Mouse (Mus musculus): Measurements from ENCODE around the gene Nsl1. TPM values are rescaled to one million over a fixed set of nuclear protein-coding genes. Genes with fewer than 3 reads are reported as not detected.

Nsl1 gene
- total RNA-seq, 2 experiments from 2014 or later, result 0.87 to 1.3 TPM

DNA sequence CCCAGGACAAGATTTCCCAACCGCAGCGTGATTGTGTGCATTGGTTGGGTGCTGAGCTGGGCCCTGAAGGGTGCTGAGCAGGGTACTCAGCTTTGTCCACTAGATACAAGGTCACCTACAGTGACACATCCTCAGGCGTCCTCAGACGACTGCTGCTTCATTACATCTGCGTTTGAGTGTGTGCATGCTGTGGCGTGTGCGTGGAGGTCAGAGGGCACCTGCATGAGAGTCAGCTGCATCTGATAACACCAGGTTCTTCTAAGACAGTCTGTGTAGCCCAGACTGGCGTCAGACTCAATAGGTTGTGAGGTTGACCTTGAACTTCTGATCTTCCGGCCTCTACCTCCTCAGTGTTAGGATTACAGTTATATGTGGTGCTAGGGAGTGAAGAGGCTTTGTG, 42.4 kb downstream of the Nsl1 start:
- no peak overlapping the region for H3K4me3 ChIP-seq
- H3K27ac ChIP-seq, result no peak overlapping the region
- TF ChIP-seq CTCF (conservative IDR thresholded peaks at IDR 0.05), result no peak
- DNase-seq (ENCODE audit: low spot score in 2 of 2), result no peak

DNA sequence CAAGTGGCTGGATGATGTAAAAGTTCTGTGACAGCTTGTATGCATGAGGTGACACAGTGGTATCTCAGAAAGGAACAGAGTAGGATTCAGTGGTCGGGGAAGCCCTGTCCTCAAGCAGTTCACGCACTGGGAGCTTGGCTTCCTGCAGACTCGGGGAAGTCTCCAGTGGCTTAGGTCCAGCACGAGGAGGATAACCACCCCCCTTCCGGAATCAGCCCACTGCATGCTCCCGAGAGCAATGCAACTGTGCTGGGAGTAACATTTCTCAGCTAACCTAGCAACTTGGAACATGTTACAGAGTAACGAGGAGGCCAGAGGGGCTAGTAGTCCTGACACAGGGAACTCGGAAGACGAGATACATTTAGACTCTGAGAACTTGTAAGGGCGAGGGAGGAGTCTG, 44.5 kb downstream of the Nsl1 start:
- TF ChIP-seq CTCF (conservative IDR thresholded peaks at IDR 0.05), result no peak
- H3K4me3 ChIP-seq, result no peak overlapping the region
- DNase-seq (ENCODE audit: low spot score in 2 of 2), result no peak
- H3K27ac ChIP-seq, result no peak overlapping the region

DNA sequence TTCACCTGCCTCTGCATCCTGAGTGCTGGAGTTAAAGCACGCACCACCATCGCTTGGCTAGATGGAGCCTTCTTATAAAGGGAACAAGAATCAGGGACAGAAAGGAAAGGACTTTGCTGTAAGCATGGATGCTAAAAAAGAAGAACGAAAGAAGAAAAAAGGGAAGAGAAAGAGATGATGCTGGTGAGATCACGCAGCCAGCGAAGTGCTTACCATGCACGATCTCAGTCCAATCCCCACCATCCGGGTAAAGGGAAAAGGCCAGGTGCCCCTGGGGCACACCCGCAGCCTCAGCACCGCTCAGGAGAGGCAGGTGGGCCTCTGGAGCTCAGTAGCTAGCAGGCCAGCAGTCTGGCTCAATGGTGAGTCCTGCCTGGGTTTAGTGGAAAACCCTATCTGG, 47.1 kb downstream of the Nsl1 start:
- TF ChIP-seq CTCF (conservative IDR thresholded peaks at IDR 0.05), result no peak
- Histone ChIP-seq H3K4me3 (no peak overlapping the region), H3K27ac (peak overlapping the region; percentile 64; the same call in 1 of the 2 replicates)
- no peak for DNase-seq (ENCODE audit: low spot score in 2 of 2)

DNA sequence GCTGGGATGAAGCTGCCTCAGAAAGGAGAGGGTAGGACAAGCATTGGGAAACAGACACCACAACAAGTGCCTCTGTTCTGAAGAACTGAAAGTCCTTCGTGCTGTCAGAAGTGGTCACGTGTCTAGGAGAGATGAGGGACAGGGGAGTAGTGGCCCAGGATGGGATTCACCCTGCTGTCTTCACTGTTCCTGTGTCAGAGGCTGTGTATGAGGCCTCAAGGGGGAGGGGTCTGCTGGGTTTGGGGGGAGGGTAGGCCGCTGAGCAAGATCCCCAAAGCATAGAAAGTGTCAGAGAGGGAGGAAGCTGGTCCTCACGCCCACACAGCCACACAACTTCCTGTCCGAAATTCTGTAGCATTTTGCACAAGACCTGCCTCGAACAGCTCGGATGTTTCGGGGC, 48.3 kb downstream of the Nsl1 start:
- no peak for DNase-seq (ENCODE audit: low spot score in 2 of 2)
- no peak overlapping the region for H3K4me3 ChIP-seq
- TF ChIP-seq CTCF (conservative IDR thresholded peaks at IDR 0.05), result no peak
- H3K27ac ChIP-seq, result peak overlapping the region; percentile 64; the same call in 1 of the 2 replicates

DNA sequence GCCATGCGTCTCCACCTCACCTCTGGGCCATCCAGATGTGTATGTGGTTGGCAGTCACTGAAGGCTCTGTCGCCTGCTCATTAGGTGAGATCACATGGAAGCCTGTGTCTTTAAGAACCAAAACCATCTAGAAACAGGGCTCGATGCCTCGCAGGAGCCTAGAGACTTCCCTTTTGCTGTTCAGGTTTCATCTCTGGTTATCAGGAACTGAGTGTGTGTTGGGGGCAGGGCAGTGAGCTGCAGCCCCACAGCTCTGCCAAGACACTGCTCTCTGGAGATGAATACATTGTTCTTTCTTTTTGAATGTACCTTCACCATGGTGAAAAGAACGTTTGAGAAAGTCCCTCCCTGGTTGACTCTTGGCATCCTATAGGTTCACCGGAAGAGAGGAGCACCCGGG, 52.1 kb downstream of the Nsl1 start:
- H3K4me3 ChIP-seq, result no peak overlapping the region
- no peak for DNase-seq (ENCODE audit: low spot score in 2 of 2)
- TF ChIP-seq CTCF (conservative IDR thresholded peaks at IDR 0.05), result no peak
- H3K27ac ChIP-seq, result peak overlapping the region; percentile 15; the same call in 1 of the 2 replicates

DNA sequence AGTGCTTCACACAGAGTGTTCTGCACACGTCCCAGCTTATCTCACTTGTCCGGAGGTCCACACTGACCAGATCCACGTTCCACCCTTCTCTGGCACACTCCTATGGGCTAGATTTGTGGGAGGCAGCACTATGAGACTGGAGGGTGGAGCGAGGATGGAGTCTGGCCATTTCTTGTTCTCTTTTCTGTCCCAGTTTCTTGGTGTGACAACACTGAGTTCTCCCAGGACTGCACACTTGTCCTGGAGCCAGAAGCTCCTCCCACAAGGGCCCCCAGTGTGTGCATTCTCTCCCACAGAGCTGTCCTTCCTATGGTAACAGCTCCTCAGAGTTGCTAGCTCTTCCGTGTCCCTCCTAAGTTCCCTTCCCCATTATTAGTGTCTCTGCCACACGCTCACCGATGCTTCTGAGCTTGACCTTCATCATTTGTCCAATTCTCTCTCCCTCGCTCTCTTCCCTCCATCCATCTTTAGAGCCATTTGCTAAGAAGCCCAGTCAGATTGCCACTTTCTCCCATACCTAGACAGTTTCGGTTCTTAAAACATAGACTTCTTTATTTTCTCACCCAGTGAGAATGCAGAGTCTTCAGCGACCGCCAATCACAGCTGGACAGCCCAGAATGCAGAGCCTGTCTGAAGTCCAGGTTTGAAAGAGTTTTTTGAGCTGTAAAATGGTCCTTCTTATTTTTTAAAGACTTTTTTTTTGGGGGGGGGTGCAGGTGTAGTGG, 52.9 kb downstream of the Nsl1 start:
- no peak for DNase-seq (ENCODE audit: low spot score in 2 of 2)
- TF ChIP-seq CTCF (conservative IDR thresholded peaks at IDR 0.05), result no peak
- Histone ChIP-seq H3K4me3 (no peak overlapping the region), H3K27ac (peak overlapping the region; percentile 15; the same call in 1 of the 2 replicates)

DNA sequence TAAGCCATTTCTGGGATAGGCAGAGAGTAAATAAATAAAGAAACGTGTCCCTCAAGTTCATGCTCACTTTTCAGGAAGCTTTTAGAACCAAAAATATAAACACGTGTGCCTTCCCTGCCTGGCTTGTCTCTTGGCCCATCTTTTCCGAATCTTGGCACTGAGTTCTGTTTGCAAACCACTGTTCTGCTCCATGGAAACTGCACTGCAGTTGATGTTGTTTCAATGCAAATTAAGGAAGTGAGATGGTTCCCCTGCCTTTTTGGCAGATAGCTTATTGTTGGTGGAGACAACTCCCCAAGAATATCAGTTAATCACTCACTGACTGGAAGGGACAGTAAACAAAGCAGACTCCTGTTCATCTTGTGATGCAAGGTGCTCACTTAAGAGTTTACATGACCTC, 59.9 kb downstream of the Nsl1 start:
- no peak for DNase-seq (ENCODE audit: low spot score in 2 of 2)
- TF ChIP-seq CTCF (conservative IDR thresholded peaks at IDR 0.05), result no peak
- no peak overlapping the region for H3K27ac ChIP-seq
- H3K4me3 ChIP-seq, result no peak overlapping the region

DNA sequence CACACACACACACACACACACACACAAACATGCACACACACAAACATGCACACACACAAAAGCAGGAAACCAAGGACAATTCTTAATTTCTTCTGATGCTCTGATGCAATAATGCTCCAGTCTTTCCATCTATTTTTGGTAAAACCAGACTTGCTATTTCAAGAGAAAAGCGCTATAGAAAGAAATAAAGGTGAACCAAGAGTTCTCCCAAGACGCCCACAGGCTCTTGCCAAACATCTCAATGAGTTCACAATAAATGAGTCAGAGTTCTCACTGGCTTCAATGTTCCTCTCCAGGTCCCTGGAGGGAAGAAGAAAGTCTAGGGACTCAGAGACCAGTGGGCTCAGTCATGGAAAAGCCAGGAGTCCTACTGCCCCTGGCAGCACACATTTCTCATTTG, 60.9 kb downstream of the Nsl1 start:
- Histone ChIP-seq H3K27ac (no peak overlapping the region), H3K4me3 (no peak overlapping the region)
- DNase-seq (ENCODE audit: low spot score in 2 of 2), result no peak
- no peak for TF ChIP-seq CTCF (conservative IDR thresholded peaks at IDR 0.05)

DNA sequence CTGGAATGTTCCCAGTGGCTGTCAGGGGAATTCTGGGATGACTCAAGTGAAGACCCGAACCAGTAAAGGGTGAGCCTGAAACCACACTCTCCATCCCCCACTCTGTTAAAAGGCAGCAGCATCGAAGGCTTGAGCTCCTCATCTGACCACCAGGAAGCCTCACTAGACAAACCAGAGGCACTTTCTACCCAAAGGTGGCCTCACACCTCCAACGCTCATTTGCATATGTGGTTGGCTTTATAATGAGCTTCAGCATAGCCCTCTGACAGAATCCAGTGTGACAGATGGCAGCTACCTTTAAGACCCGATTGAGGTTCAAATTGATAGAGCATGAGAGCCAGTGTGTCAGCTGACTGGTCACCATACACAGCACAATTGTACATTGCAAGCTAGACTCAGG, 61.5 kb downstream of the Nsl1 start:
- TF ChIP-seq CTCF (conservative IDR thresholded peaks at IDR 0.05), result no peak
- DNase-seq (ENCODE audit: low spot score in 2 of 2), result no peak
- Histone ChIP-seq H3K27ac (no peak overlapping the region), H3K4me3 (no peak overlapping the region)

DNA sequence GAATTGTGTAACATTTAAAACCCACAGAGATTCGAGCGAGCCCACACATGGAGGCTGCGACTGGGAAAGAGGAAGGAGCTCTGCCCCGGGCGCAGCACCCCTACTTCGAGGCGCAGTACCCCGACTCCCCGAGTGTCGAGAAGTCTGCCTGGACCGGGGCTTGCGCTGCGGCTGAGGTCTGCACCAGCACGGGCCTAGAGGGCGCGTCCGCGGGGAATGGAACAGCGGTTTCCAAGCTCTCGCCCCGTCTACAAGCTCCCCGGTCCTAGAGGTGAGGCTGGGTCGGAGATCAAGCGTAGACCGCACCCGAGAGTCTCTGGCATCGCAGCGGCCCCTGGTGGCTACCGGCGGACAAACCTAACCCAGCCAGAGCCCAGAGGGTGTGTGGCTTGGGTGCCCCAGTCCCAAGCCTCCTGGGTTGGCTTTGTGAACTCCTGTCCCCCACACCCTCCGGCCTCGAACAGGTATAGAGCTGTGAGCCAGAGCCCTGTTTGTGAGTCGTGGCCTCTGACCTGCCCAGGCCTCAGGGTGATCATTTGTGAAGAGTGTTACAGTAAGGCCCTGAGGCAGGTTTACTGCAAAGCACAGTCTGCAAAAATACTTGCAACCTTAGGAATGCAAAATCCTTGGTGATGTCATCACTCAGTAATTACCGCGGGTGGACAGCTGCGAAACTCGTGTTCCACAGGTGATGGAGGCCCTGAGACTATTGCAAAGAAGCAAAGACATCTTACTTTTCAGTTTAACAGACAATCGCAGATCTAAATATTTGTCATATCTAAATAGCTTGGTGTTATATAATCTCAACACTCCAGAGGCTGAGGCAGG, 63.2 kb downstream of the Nsl1 start:
- DNase-seq (ENCODE audit: low spot score in 2 of 2), result peak in 1 of 2 experiments; percentile 58
- H3K4me3 ChIP-seq, result peak overlapping the region; percentile 22; the same call in 1 of the 2 replicates
- H3K27ac ChIP-seq, result peak overlapping the region; percentile 59; the same call in 1 of the 2 replicates
- peak; percentile 83 for TF ChIP-seq CTCF (conservative IDR thresholded peaks at IDR 0.05)

DNA sequence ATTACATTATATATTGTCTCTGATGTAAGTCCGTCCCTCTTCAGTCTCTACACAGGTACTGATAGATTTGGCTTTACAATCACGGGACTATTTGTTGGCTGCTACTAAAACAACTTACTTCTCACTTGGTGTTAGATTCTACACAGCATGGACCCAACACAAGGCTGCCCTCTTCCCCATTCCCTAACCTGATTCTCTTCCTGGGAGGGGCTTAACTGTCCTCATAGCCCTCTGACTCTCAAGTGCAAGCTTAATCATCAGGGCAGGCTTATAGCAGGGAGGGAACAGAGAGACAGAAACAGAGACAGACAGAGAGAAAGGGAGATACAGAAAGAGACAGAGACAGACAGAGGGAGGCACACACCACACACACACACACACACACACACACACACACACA, 68.9 kb downstream of the Nsl1 start:
- DNase-seq (ENCODE audit: low spot score in 2 of 2), result no peak
- TF ChIP-seq CTCF (conservative IDR thresholded peaks at IDR 0.05), result no peak
- H3K27ac ChIP-seq, result no peak overlapping the region
- no peak overlapping the region for H3K4me3 ChIP-seq

DNA sequence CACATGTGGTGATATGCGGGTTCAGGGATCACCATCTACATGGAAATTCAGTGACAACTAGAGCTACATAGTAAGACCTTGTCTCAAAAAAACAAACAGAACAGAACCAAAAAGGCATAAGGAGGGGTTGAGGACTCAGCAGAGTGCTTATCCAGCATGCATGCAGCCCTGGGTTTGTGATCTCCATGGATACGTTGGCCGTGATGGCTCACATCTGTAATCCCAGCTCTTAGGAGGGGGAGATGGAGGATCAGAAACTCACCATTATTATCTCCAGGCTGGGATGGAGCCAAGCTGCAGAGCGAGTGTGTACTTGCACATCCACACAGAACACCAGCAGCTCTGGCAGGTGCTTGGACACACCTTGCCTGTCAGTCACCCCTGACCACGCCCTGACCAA, 69.4 kb downstream of the Nsl1 start:
- no peak overlapping the region for H3K4me3 ChIP-seq
- no peak for DNase-seq (ENCODE audit: low spot score in 2 of 2)
- TF ChIP-seq CTCF (conservative IDR thresholded peaks at IDR 0.05), result no peak
- H3K27ac ChIP-seq, result no peak overlapping the region

DNA sequence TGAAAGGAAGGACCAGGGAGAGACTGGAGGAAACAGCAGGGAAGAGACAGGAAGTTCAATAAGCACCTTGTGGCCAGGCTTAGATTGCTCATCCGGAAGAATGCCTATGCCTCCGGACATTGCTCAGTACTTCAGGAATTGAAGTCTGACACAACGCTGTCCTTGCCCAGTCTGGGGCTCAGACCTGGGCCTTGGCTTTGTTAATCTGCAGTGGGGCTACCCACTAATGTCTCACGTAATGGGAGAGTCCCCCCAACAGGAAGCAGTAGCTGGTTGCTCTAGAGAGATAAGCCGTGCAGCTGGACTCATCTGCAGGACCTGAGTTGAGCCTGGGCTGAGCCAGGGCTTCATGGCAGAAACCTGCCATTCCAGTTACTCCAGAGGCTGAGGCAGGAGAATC, 70.1 kb downstream of the Nsl1 start:
- no peak for TF ChIP-seq CTCF (conservative IDR thresholded peaks at IDR 0.05)
- no peak overlapping the region for H3K27ac ChIP-seq
- no peak overlapping the region for H3K4me3 ChIP-seq
- DNase-seq (ENCODE audit: low spot score in 2 of 2), result no peak

DNA sequence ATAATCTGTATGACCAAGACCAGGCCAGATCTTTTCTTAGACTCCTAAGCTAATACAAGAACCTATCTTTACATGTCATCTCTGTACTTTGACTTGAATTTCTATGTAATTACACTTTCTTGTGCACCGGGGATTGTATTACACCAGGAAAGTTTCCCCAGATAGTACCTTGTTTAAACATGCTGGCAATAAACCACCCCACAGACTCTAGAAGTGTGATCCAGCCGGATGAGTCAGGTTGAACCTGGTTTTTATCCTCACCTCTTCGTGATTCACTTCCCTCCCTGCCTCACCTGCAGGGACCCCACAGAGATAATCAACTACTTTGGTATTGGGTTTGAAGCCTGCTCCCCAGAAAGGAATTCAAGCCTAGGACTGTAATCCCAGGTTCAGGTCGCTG, 72.6 kb downstream of the Nsl1 start:
- no peak for TF ChIP-seq CTCF (conservative IDR thresholded peaks at IDR 0.05)
- Histone ChIP-seq H3K27ac (no peak overlapping the region), H3K4me3 (no peak overlapping the region)
- DNase-seq (ENCODE audit: low spot score in 2 of 2), result no peak

Other genes with a start within 250 kb of the Nsl1 start
- 10 to 100 TPM; 83.7 to 85.8 TPM for gene Rps6kc1, start 151.2 kb upstream of the Nsl1 start, total RNA-seq (2021)
- 10 to 100 TPM; 53.1 to 60.0 TPM for gene Angel2, start 137.9 kb upstream of the Nsl1 start, total RNA-seq (2021)
- 1 to 10 TPM; 1.6 to 1.7 TPM for gene Vash2, start 83.7 kb upstream of the Nsl1 start, total RNA-seq (2021)
- gene Flvcr1, start 36.9 kb upstream of the Nsl1 start, total RNA-seq (2021), result 10 to 100 TPM; 16.9 to 18.9 TPM
- not detected for gene Spata45, start 26.4 kb upstream of the Nsl1 start, total RNA-seq (2021)
- gene Tatdn3, start 80 bp upstream of the Nsl1 start, total RNA-seq (2021), result 10 to 100 TPM; 38.4 to 48.7 TPM
- 1 to 10 TPM in 1 of 2 experiments, under 1 TPM in 1; 0.98 to 1.7 TPM for gene Batf3, start 34.8 kb downstream of the Nsl1 start, total RNA-seq (2021)
- gene Fam71a, start 101.8 kb downstream of the Nsl1 start, total RNA-seq (2021), result not detected
- under 1 TPM; 0.52 to 0.67 TPM for gene Atf3, start 155.0 kb downstream of the Nsl1 start, total RNA-seq (2021)